Mouse (Mus musculus): ENCODE measurements around the gene Elane.
A peak's percentile ranks its signal among the peaks of the same experiment; 100 is the strongest.

Elane gene

GRCm38 (mm10) chr10:79886054-79886453, at the start of gene Elane:
Gene Elane, plus strand, starts transcription at chr10:79886247.
- no peak for DNase-seq

- DNase-seq, result no peak
These were observed 49.1 kb upstream of the Elane start for GRCm38 (mm10) chr10:79836918-79837317.

- no peak for DNase-seq
These were observed 47.9 kb upstream of the Elane start for GRCm38 (mm10) chr10:79838151-79838550.

GRCm38 (mm10) chr10:79840091-79840490, 46.0 kb upstream of the Elane start:
- DNase-seq, result no peak

GRCm38 (mm10) chr10:79840644-79841551, 45.1 kb upstream of the Elane start:
- DNase-seq, result peak; percentile 77

DNA sequence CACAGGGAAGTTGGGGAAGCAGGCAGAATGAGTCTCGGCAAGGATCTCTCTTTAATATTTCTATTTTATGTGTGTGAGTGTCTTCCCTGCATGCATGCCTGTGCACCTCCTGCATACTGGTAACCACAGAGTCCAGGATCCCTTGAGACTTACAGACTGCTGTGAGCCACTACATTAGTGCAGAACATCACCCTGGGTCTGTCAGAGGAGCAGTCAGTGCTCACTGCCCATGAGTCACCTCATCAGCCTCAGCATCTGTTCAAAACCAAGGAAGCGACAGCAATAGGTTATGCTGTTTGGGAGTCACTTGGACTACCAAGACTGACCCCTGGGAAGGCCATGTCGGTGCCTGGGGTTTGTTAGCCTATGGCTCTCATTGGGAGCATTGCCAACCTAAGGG, 43.7 kb upstream of the Elane start:
- no peak for DNase-seq

DNA sequence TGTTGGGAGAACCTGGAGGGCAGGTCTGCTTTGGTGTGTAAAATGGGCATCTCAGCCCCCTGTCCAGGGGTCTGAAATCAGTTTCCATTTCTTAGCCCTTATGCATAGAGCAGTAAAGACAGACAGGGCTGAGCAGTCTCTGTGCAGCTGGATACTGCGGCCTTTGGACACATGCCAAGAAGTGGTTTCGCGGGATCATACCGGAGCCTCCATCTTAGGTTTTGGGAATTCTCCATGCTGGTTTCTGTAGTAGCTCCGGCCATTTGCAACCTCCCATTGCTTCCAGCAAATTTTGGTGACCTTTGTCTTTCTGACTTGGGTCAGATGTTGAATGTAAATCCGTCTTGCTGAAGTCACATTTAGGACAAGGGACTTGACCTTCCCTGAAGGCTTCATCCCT, 42.6 kb upstream of the Elane start:
- DNase-seq, result peak; percentile 19

- no peak for DNase-seq
These were observed 39.5 kb upstream of the Elane start for GRCm38 (mm10) chr10:79846553-79846952.

DNA sequence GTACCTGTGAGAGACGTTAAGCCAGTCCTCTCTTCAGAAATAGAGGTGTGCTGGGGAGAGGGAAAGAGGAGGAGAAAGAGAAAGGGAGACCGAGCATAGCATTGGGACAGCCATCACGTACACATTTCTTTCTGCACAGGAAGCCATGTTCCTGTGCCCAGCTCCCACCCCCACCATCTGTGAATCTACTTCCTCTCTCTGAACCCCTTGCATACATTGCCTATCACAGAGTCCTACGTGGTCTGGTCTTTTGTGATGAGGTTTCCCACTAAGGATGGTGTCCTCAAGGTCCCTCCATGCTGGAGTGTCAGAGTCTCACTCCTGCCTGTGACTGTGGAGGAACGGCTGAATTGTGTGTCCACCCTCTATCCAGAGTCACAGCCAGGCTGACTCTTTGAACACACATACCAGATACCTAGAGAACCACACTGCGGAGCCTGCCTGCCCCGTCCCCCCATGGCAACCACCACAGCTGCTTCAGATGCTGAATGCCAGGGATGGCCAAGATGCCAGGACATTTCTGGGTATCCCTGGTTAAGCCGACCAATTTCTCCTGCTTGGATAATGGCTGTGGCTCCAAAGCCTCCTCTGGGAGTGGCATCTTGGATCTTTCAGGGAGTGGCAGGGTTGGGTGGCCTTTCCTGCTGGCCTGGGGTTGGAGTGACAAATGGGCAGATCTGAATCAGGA, 36.0 kb upstream of the Elane start:
- DNase-seq, result no peak

DNA sequence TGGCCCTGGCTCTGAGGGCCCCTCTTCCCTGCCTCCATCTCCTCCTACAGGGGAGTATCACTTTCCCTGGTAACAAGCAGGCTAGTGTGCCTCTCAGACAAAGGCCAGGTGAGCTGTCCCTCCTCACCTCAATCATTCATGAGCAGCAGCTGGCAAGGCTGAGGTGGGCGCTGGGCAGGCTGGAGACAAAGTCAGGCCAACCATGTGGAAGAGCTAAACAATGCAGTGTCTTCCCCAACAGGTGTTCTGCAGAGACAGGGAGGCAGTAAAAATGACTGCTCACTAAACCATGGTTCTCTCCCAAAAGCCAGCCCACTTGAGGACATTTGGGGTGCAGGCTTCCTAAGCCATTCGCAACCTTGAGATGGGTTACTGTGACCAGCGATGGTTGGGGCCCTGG, 34.4 kb upstream of the Elane start:
- peak; percentile 46 for DNase-seq

DNA sequence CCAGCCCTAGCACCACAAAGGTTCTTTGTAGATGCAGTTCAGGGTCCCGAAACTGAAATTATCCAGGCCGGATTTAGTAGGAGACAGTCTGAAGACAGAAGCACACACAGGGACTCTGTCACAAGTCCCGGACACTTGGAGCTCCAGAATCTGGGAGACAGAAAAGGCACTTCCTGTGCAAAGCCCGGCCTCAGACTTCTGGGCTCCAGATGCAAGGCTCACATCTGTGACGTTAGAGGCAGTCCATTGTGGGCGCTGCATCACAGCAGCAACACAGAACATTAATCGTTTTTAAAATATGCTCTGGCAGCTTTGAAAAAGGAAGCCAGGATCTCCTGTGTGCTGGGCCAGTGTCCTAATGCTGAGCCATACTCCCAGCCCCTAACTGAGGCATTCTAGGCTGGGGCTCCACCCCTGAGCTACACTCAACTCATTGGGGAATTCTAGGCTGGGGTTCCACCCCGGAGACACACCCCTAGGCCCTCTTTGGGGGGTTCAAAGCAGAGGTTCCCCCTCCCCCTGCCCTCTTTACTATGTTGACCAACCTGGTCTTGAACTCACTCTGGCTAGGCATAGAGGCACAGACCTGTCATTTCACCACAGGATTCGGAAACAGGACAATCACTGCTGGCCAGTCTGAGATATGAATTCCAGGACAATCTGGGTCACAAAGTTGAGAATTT, 33.8 kb upstream of the Elane start:
- DNase-seq, result peak; percentile 64

- no peak for DNase-seq
These were observed 33.2 kb upstream of the Elane start for GRCm38 (mm10) chr10:79852827-79853226.

DNA sequence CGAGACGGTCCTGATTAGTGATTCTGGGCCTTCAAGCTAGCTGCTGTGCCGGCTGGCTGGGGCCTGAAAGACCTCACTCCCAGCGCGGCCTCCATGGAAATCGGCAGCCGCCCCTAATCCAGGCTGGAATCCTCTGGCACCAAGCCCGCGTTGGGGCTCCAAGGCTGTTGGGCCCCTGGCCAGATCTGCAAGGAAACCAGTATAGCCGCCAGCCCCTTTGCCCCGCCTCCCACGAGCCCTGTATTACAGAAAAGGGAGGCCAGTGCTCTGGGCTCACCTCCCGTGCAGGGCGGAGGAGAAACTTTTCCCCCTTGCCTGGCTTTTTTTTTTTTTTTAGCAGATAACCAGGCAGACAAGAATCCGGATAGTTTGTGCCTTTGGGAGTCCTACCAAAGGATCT, 32.7 kb upstream of the Elane start:
- peak; percentile 89 for DNase-seq

- DNase-seq, result peak; percentile 99
These were observed 31.9 kb upstream of the Elane start, which contains the start of gene Ptbp1 for GRCm38 (mm10) chr10:79853860-79854795. Gene Ptbp1, plus strand, starts transcription at chr10:79854427.

DNA sequence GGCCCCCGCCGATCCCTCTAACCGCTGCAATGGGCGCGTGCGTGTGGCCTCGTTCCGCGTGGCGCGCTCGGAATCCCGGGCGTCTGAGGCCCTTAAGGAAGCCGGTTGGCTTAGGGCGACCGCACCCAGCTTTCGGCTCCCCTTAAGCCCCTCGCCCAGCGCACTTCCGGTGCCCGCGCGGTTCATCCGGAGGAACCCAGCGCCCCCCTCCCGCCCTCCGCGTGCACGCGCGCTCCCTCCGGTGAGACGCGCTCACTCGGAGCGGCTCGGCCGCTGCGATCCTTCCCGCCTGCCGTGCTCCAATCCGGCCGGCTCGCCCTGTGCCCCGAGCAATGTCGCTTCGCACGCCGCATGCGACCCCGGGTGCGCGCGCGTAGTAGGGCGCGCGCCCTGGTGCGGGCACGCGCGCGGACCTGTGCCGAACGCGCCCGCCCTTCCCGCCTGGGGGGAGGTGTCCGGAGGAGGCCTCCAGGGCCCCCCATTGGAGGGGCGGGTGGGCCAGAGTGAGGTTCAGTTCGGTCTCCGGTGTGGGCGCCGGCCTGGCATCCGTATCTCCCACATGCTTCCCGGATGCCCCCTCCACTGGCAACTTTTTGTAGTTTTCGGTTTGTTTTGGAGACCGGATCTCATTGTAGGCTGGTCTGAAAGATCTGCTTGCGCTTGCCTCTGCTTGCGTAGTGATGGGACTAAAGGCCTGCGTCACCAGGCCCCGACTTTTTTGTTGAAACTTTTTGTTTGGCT, 31.1 kb upstream of the Elane start:
- DNase-seq, result peak; percentile 81

- DNase-seq, result peak; percentile 79
These were observed 30.4 kb upstream of the Elane start for GRCm38 (mm10) chr10:79855558-79856184.

DNA sequence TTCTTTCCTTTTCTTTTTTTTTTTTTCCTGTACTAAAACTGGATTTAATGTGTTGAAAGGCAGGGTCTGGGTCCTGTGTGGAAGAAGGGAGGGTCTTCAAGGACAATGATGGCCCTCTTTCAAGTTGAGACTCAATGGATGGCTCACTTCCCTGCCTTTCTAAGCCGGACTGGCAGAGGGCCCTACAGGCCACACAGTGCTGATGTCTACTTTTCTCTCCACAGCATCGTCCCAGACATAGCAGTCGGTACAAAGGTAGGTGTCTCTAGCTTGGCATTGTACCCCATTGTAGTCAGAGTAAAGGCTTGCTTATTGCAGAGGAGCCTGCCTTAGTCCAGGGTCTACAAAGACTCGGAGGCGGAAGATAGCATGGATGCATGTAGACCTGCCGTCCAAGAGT, 29.8 kb upstream of the Elane start:
- peak; percentile 57 for DNase-seq

GRCm38 (mm10) chr10:79856704-79857451, 29.2 kb upstream of the Elane start:
- peak; percentile 31 for DNase-seq

- peak; percentile 72 for DNase-seq
These were observed 28.6 kb upstream of the Elane start for GRCm38 (mm10) chr10:79857452-79857811.

DNA sequence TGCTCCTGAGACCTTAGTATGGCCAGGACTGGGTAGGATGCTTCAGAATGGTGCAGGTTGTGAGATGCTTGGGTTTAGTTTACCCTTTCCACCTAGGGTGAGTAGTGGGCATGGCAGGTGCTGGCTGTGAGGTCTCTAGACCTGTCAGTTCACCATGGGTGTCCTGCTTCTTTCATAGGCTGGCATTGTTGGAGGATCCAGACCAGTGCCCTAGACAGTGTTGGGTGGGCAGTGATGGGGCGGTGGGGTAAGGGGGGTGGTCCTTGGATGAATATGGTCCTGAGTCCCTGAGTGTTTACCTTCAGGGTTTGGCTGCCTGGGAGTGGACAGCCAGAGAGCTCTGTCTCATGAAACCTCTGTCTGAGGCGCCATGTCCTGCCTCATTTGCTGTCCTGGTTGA, 28.2 kb upstream of the Elane start:
- no peak for DNase-seq
